Mouse (Mus musculus): ENCODE results near the gene Ppil3.
A peak's percentile ranks its signal among the peaks of the same experiment; 100 is the strongest.

The Ppil3 gene

GRCm38 (mm10) chr1:58445143-58445722 lies at the start of gene Ppil3, which contains the start of gene Nif3l1:
TSS of gene Ppil3 (minus strand) at chr1:58445486.
TSS of gene Nif3l1 (plus strand) at chr1:58445151.
- peak; percentile 90 for DNase-seq

DNA sequence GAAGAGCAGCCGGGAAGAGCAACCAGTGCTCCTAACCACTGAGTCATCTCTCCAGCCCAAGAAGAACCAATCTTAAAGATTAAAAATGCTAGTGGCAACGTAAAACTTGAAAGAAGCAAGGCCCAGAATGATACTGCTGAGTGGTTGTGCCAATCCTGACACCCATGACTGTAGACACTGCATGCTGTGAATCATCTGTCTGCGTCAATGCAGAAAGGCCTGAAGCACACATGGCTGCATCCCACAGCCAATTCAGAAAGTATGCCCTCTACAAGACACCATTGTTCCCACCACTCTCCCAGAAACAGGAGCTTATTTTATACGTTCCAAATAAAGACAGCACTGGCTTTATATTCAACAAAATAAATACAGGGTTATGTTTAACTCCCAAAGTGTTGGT lies 37.4 kb upstream of the Ppil3 start:
- no peak for DNase-seq

- no peak for DNase-seq
Measured at GRCm38 (mm10) chr1:58475662-58476061, 30.4 kb upstream of the Ppil3 start.

DNA sequence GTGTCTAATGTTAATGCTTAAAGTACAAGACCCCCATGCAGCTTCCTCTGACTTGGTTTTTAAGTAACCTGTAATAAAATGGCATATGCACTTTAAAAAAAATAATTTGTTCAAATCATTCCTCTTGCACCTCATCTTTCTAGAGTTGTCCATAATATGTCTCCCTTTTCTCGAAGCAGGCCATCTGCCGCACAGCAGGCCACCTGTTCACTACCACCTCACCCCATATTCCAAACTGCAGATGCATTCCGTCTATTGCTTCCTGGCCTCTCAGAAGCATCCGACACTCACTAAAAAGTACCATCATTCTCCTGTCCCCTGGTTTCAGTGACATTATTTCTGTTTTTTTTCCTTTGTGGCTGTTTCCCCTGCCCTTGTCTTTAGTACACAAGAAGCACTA lies 20.3 kb upstream of the Ppil3 start:
- no peak for DNase-seq

DNA sequence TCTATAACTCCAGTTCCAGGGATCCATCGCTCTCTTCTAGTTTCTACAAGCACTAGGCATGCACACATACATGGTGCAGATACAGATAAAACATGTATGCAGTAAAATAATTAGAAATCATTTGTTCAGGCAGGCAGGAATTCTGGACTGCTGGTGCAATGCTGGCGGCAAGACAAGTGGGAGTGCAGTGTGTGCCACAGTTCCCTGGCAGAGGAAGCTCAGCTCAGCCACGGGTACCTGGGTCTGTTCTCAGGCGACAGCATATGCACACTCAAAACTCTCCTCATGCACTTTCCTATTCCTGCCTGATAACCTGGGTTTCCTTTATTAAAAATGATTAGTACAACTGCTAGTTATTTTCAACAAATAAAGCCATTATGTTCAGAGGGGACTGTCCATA lies 19.8 kb upstream of the Ppil3 start:
- DNase-seq: no peak

- no peak for DNase-seq
Measured at GRCm38 (mm10) chr1:58463935-58464334, 18.6 kb upstream of the Ppil3 start.

GRCm38 (mm10) chr1:58460566-58460965 lies 15.3 kb upstream of the Ppil3 start:
- no peak for DNase-seq

GRCm38 (mm10) chr1:58458867-58459266 lies 13.6 kb upstream of the Ppil3 start:
- DNase-seq: no peak

DNA sequence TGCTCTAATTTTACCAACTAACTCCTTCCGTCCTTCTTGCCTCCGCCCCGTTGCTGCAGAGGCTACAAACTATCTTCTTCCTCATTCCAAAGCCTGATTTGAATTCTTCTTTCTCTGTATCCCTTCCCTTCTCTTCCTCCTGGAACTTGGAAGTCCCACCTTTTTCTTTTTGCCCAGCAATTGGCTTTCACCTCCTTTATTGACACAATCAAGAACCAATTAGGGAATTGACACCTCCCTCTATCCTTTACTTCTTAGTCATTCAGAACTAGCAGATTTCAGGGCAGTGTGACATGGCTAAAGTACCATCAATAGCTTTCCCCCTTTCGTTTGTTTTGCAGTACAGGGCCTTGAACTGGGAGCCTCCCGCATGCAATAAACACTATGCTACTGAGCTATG lies 12.9 kb upstream of the Ppil3 start:
- no peak for DNase-seq

GRCm38 (mm10) chr1:58454316-58454715 lies 9.0 kb upstream of the Ppil3 start:
- no peak for DNase-seq

DNA sequence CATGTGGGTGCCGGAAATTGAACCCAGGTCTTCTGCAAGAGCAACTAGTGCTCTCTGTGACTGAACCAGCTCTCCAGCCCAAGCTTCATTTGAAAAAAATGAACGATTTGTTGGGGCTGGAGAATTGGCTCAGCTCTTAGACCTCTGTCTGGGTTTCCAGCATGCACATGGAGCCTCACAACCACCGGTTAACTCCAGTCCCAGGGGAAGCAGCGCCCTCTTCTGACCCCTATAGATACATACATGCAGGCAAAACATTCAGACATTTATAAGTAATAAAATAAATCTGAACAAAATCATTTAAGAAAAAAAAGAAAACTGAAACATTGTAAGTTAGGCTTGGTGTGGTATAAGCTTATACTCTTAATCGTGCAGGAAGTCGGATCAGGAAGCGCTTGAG lies 3.1 kb upstream of the Ppil3 start:
- DNase-seq: no peak

- DNase-seq: no peak
Measured at GRCm38 (mm10) chr1:58447766-58448165, 2.5 kb upstream of the Ppil3 start.

GRCm38 (mm10) chr1:58445861-58446260 lies 575 bp upstream of the Ppil3 start:
- no peak for DNase-seq

GRCm38 (mm10) chr1:58444691-58445090 lies 595 bp downstream of the Ppil3 start:
- no peak for DNase-seq

DNA sequence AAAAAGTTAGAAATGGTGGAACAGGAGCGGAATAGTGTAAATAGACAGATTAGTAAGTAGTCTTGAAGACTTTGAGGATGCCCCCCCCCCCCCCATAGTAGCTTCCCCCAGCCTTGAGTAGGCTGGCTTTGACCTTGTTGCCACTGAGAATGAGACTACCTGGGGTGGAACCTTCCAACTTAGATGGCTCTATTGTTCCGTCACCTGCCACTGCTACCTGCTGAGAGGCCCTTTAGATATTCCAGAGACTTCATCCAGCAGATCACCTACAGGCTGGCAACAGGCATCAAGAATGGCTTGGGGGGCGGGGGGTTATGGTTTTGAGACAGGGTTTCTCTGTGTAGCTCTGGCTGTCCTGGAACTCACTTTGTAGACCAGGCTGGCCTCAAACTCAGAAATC lies 20.7 kb downstream of the Ppil3 start:
- DNase-seq: no peak

- peak; percentile 93 for DNase-seq
Measured at GRCm38 (mm10) chr1:58423371-58424248, 21.7 kb downstream of the Ppil3 start, which contains the start of gene Clk1. TSS of gene Clk1 (minus strand) at chr1:58424066.

GRCm38 (mm10) chr1:58422879-58423278 lies 22.4 kb downstream of the Ppil3 start:
- DNase-seq: no peak

DNA sequence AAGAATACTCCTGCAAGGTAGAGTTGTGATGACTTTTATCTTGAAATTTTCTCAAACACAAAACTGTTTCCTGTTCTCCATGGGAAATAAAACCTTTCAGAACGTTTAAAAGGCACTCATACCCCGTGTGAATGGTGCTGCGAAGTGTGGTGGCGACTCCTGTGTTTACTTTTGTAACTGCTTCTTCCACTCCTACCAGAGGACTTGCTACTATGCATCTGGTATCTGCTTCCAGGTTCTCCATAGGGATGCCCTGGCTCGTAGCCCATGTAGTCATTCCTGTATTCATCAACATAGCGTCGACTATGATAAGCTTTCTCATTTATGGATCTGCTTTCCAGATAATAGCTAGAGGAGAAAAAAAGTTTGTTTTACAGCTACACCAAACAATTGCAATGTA lies 24.3 kb downstream of the Ppil3 start:
- DNase-seq: no peak

DNA sequence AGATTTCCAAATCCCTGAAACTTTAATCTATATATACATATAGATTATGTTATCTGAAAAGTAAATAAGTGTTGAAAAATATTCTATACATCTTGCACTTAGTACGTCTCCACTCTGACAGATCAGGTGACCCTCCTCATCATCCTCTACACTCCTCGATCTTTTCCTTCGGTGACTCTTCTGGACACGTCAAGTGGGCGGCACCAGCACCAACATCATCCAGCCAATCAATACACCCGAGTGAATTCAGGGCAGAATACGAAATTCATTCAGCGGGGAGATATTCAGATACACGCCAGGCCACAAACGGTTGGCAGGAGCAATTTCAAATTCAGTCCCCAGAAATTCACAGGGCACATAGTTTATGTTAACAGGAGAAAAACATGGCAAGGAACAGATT lies 25.3 kb downstream of the Ppil3 start:
- no peak for DNase-seq

- no peak for DNase-seq
Measured at GRCm38 (mm10) chr1:58416048-58416447, 29.2 kb downstream of the Ppil3 start.

- no peak for DNase-seq
Measured at GRCm38 (mm10) chr1:58415442-58415841, 29.8 kb downstream of the Ppil3 start.

DNA sequence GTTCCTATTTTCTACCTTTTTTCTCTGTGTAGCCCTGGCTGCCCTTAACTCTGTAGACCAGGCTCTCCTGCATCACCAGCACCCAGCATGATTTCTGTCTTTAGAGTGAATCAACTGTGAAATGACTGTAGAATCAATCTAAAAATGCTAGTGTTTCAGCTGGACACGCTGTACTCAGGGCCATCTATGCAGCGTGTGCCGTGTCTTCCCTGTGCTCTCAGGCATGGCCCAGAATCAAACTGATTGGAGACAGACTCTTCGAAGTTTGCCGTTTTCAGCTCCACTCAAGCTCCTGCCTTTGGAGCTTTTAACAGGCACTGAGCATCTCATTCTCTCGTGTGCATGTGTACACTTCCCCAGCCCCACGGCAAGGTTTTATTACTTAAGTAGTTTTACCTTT lies 34.5 kb downstream of the Ppil3 start:
- DNase-seq: no peak

GRCm38 (mm10) chr1:58410198-58410588 lies 35.1 kb downstream of the Ppil3 start:
- no peak for DNase-seq

GRCm38 (mm10) chr1:58409553-58410197 lies 35.6 kb downstream of the Ppil3 start:
- DNase-seq: no peak
